Mouse (Mus musculus) kidney, adult 2 months (tissue): ENCODE measurements around the gene Nkain2. TPM values are rescaled to one million over a fixed set of nuclear protein-coding genes. Genes with fewer than 3 reads are reported as not detected.

Experiments
- DNase-seq: peaks from one replicate; pipeline ENCODE4 v3.0.0; 2021
- H3K27ac ChIP-seq: fragments of 200-500 bp; 2 replicates; pipeline ENCODE4 v1.5.1; 2012; ENCODE audit warnings: low read depth, low read length, control low read depth, inconsistent platforms; ENCODE audit not compliant: insufficient read depth
- H3K27me3 ChIP-seq: fragments of 200-500 bp; replicated peaks from 2 replicates; pipeline ENCODE4 v1.6.1; 2012; ENCODE audit warnings: mild to moderate bottlenecking, moderate library complexity, low read length, inconsistent platforms; ENCODE audit not compliant: control insufficient read depth, insufficient read depth
- H3K36me3 ChIP-seq: fragments of 200-500 bp; 2 replicates; pipeline ENCODE4 v1.6.1; 2012; ENCODE audit warnings: mild to moderate bottlenecking, moderate library complexity, low read length, inconsistent platforms; ENCODE audit not compliant: control insufficient read depth, insufficient read depth
- H3K4me1 ChIP-seq: fragments of 200-500 bp; 2 replicates; pipeline ENCODE4 v1.6.1; 2011; ENCODE audit warnings: low read length; ENCODE audit not compliant: control insufficient read depth, insufficient read depth
- H3K4me3 ChIP-seq: fragments of 200-500 bp; 2 replicates; pipeline ENCODE4 v1.5.1; 2011; ENCODE audit warnings: mild to moderate bottlenecking, low read depth, low read length, control low read depth; ENCODE audit not compliant: insufficient read depth
- CTCF ChIP-seq: fragments of 200-500 bp; conservative IDR thresholded peaks from 2 replicates; pipeline ENCODE4 v1.5.1; 2011; ENCODE audit warnings: low read depth, mild to moderate bottlenecking, control low read depth, low read length, moderate library complexity, mixed read lengths; ENCODE audit not compliant: insufficient read depth, insufficient read length
- POLR2A ChIP-seq: fragments of 200-500 bp; IDR thresholded peaks from one replicate; pipeline ENCODE4 v1.6.1; 2011; ENCODE audit warnings: low read depth, low read length, control low read depth
- WGBS: fragments of 180-500 bp; shearing (Covaris S2); methylation state at CpG from one replicate; pipeline ENCODE4 v1.1.7; 2018; 5-methylcytosine and 5-hydroxymethylcytosine counted together
- polyA plus RNA-seq: library from polyadenylated mRNA; depleted of rRNA; stranded (reverse); fragments of >200 nt; gene quantifications from 2 replicates; pipeline ENCODE4 v1.2.3, GENCODE M21; 2012

The Nkain2 gene
- polyA plus RNA-seq, 1 experiment: 0.08 TPM

GRCm38 (mm10) chr10:32576559-32577275 lies 313.5 kb downstream of the Nkain2 start:
- TF ChIP-seq CTCF (no peak), POLR2A (no peak)
- WGBS: 39% methylated on average over 2 of the region's 2 CpGs
- H3K27me3 ChIP-seq: no peaks in the 10 kb centered on the region
- H3K27ac ChIP-seq: no peak overlapping the region
- H3K36me3 ChIP-seq: no peaks in the 10 kb centered on the region
- H3K4me3 ChIP-seq: no peak overlapping the region
- no peak for DNase-seq
- H3K4me1 ChIP-seq: no peaks in the 10 kb centered on the region

GRCm38 (mm10) chr10:32557673-32558072 lies 332.6 kb downstream of the Nkain2 start:
- TF ChIP-seq POLR2A (no peak), CTCF (no peak)
- no peaks in the 10 kb centered on the region for H3K36me3 ChIP-seq
- H3K4me1 ChIP-seq: no peaks in the 10 kb centered on the region
- DNase-seq: no peak
- no peak overlapping the region for H3K27ac ChIP-seq
- no peaks in the 10 kb centered on the region for H3K27me3 ChIP-seq
- 54% methylated on average over 3 of the region's 3 CpGs for WGBS
- no peak overlapping the region for H3K4me3 ChIP-seq

- no peak for DNase-seq
- Histone ChIP-seq H3K27me3 (no peaks in the 10 kb centered on the region), H3K36me3 (no peaks in the 10 kb centered on the region), H3K27ac (no peak overlapping the region), H3K4me1 (no peaks in the 10 kb centered on the region), H3K4me3 (no peak overlapping the region)
- TF ChIP-seq POLR2A (no peak), CTCF (no peak)
- 90% methylated on average over 1 of the region's 1 CpGs for WGBS
These were observed 354.2 kb downstream of the Nkain2 start for GRCm38 (mm10) chr10:32536057-32536456.

GRCm38 (mm10) chr10:32510821-32511220 lies 379.4 kb downstream of the Nkain2 start:
- 79% methylated on average over 1 of the region's 1 CpGs for WGBS
- no peak for TF ChIP-seq CTCF
- no peak for TF ChIP-seq POLR2A
- no peak overlapping the region for H3K27ac ChIP-seq
- no peaks in the 10 kb centered on the region for H3K4me1 ChIP-seq
- DNase-seq: no peak
- H3K36me3 ChIP-seq: no peaks in the 10 kb centered on the region
- no peaks in the 10 kb centered on the region for H3K27me3 ChIP-seq
- no peak overlapping the region for H3K4me3 ChIP-seq

GRCm38 (mm10) chr10:32494591-32495182 lies 395.6 kb downstream of the Nkain2 start:
- TF ChIP-seq POLR2A (no peak), CTCF (no peak)
- no peaks in the 10 kb centered on the region for H3K4me1 ChIP-seq
- no peaks in the 10 kb centered on the region for H3K27me3 ChIP-seq
- DNase-seq: no peak
- H3K36me3 ChIP-seq: no peaks in the 10 kb centered on the region
- H3K27ac ChIP-seq: no peak overlapping the region
- 80% methylated on average over 1 of the region's 1 CpGs for WGBS
- no peak overlapping the region for H3K4me3 ChIP-seq

- 55% methylated on average over 1 of the region's 1 CpGs for WGBS
These were observed 396.7 kb downstream of the Nkain2 start for GRCm38 (mm10) chr10:32493600-32493999.

GRCm38 (mm10) chr10:32462726-32463125 lies 427.5 kb downstream of the Nkain2 start:
- Histone ChIP-seq H3K27ac (no peak overlapping the region), H3K36me3 (no peaks in the 10 kb centered on the region), H3K4me1 (no peaks in the 10 kb centered on the region), H3K4me3 (no peak overlapping the region), H3K27me3 (no peaks in the 10 kb centered on the region)
- no peak for TF ChIP-seq CTCF
- no peak for TF ChIP-seq POLR2A
- 68% methylated on average over 2 of the region's 2 CpGs for WGBS
- no peak for DNase-seq

More at GRCm38 (mm10) chr10:32493600-32493999, 396.7 kb downstream of the Nkain2 start:
- TF ChIP-seq POLR2A: no peak
- no peak for TF ChIP-seq CTCF
- Histone ChIP-seq H3K36me3 (no peaks in the 10 kb centered on the region), H3K4me3 (no peak overlapping the region), H3K27ac (no peak overlapping the region), H3K27me3 (no peaks in the 10 kb centered on the region), H3K4me1 (no peaks in the 10 kb centered on the region)
- no peak for DNase-seq
